Mouse (Mus musculus): ENCODE measurements around the gene Vsig10l. TPM values are rescaled to one million over a fixed set of nuclear protein-coding genes. Genes with fewer than 3 reads are reported as not detected.
A peak's percentile ranks its signal among the peaks of the same experiment; 100 is the strongest.

Gene Vsig10l
- polyA plus RNA-seq, 1 experiment from 2014 or later: 1.4 TPM

- no peaks in the 10 kb centered on the region for H3K4me1 ChIP-seq (ENCODE audit: insufficient read depth)
- DNase-seq (no peak), ATAC-seq (no peak)
- H3K9ac ChIP-seq (replicated peaks): no peak overlapping the region
- no peaks in the 10 kb centered on the region for H3K9me3 ChIP-seq (ENCODE audit: low read length)
- no peak overlapping the region for H3K4me3 ChIP-seq (ENCODE audit: low read depth, low read length)
- no peaks in the 10 kb centered on the region for H3K36me3 ChIP-seq (replicated peaks; ENCODE audit: insufficient read depth, low read length)
- peaks cover 8% of the 10 kb centered on the region; the same call in 1 of the 2 replicates for H3K27me3 ChIP-seq (ENCODE audit: insufficient read depth, low read length)
- H3K4me2 ChIP-seq (ENCODE audit: low read depth, low read length): no peak overlapping the region
- WGBS (ENCODE audit: insufficient replicate concordance): 67% methylated on average over 8 of the region's 8 CpGs
- TF ChIP-seq EP300 (IDR thresholded peaks at IDR 0.05; ENCODE audit: low read depth) (no peak), CTCF (IDR thresholded peaks at IDR 0.05; ENCODE audit: low read depth) (no peak)
- H3K27ac ChIP-seq (ENCODE audit: low read depth): no peak overlapping the region
These were observed 19.3 kb downstream of the Vsig10l start for GRCm38 (mm10) chr7:43482090-43482716.

- Histone ChIP-seq H3K9ac (replicated peaks) (no peak overlapping the region), H3K27ac (ENCODE audit: low read depth) (no peak overlapping the region), H3K4me2 (ENCODE audit: low read depth, low read length) (no peak overlapping the region), H3K27me3 (ENCODE audit: insufficient read depth, low read length) (peaks cover 1% of the 10 kb centered on the region; the same call in 1 of the 2 replicates), H3K4me1 (ENCODE audit: insufficient read depth) (no peaks in the 10 kb centered on the region), H3K36me3 (replicated peaks; ENCODE audit: insufficient read depth, low read length) (no peaks in the 10 kb centered on the region), H3K9me3 (ENCODE audit: low read length) (no peaks in the 10 kb centered on the region), H3K4me3 (ENCODE audit: low read depth, low read length) (no peak overlapping the region)
- TF ChIP-seq EP300 (IDR thresholded peaks at IDR 0.05; ENCODE audit: low read depth) (no peak), CTCF (IDR thresholded peaks at IDR 0.05; ENCODE audit: low read depth) (no peak)
- WGBS (ENCODE audit: insufficient replicate concordance): 7% methylated on average over 10 of the region's 10 CpGs
- DNase-seq (no peak), ATAC-seq (no peak)
These were observed 20.3 kb downstream of the Vsig10l start for GRCm38 (mm10) chr7:43483236-43483635.

- H3K27ac ChIP-seq (ENCODE audit: low read depth): no peak overlapping the region
- H3K4me3 ChIP-seq (ENCODE audit: low read depth, low read length): no peak overlapping the region
- 30% methylated on average over 5 of the region's 5 CpGs for WGBS (ENCODE audit: insufficient replicate concordance)
- no peaks in the 10 kb centered on the region for H3K36me3 ChIP-seq (replicated peaks; ENCODE audit: insufficient read depth, low read length)
- H3K4me1 ChIP-seq (ENCODE audit: insufficient read depth): no peaks in the 10 kb centered on the region
- no peak overlapping the region for H3K9ac ChIP-seq (replicated peaks)
- no peak for DNase-seq
- no peak for ATAC-seq
- H3K4me2 ChIP-seq (ENCODE audit: low read depth, low read length): no peak overlapping the region
- H3K9me3 ChIP-seq (ENCODE audit: low read length): no peaks in the 10 kb centered on the region
- peaks cover 23% of the 10 kb centered on the region for H3K27me3 ChIP-seq (ENCODE audit: insufficient read depth, low read length)
- TF ChIP-seq EP300 (IDR thresholded peaks at IDR 0.05; ENCODE audit: low read depth): no peak
- TF ChIP-seq CTCF (IDR thresholded peaks at IDR 0.05; ENCODE audit: low read depth): no peak
These were observed 25.7 kb downstream of the Vsig10l start for GRCm38 (mm10) chr7:43488646-43489045.

GRCm38 (mm10) chr7:43489631-43490125, 26.7 kb downstream of the Vsig10l start, which contains the start of gene Iglon5:
TSS of gene Iglon5 (minus strand) at chr7:43490075.
- H3K4me1 ChIP-seq (ENCODE audit: insufficient read depth): no peaks in the 10 kb centered on the region
- no peak within 1 kb of the TSS for H3K9ac ChIP-seq (replicated peaks)
- no peaks in the 10 kb centered on the region for H3K9me3 ChIP-seq (ENCODE audit: low read length)
- WGBS (ENCODE audit: insufficient replicate concordance): 8% methylated on average over 16 of the region's 41 CpGs
- TF ChIP-seq EP300 (IDR thresholded peaks at IDR 0.05; ENCODE audit: low read depth): no peak
- no peak for TF ChIP-seq CTCF (IDR thresholded peaks at IDR 0.05; ENCODE audit: low read depth)
- no peaks in the 10 kb centered on the region for H3K36me3 ChIP-seq (replicated peaks; ENCODE audit: insufficient read depth, low read length)
- DNase-seq: no peak
- peaks cover 23% of the 10 kb centered on the region for H3K27me3 ChIP-seq (ENCODE audit: insufficient read depth, low read length)
- H3K4me3 ChIP-seq (ENCODE audit: low read depth, low read length): 0 out of 2 replicates have a peak within 1 kb of the TSS, but pooled peaks have one; percentile 2
- no peak for ATAC-seq
- H3K4me2 ChIP-seq (ENCODE audit: low read depth, low read length): peak within 1 kb of the TSS; percentile 35; the same call in 1 of the 2 replicates
- no peak within 1 kb of the TSS for H3K27ac ChIP-seq (ENCODE audit: low read depth)

- Histone ChIP-seq H3K9me3 (ENCODE audit: low read length) (no peaks in the 10 kb centered on the region), H3K9ac (replicated peaks) (no peak overlapping the region), H3K4me3 (ENCODE audit: low read depth, low read length) (0 out of 2 replicates have a peak overlapping the region, but pooled peaks have one; percentile 2), H3K4me2 (ENCODE audit: low read depth, low read length) (0 out of 2 replicates have a peak overlapping the region, but pooled peaks have one; percentile 35), H3K27me3 (ENCODE audit: insufficient read depth, low read length) (peaks cover 23% of the 10 kb centered on the region), H3K36me3 (replicated peaks; ENCODE audit: insufficient read depth, low read length) (no peaks in the 10 kb centered on the region), H3K27ac (ENCODE audit: low read depth) (no peak overlapping the region), H3K4me1 (ENCODE audit: insufficient read depth) (no peaks in the 10 kb centered on the region)
- 8% methylated on average over 10 of the region's 13 CpGs for WGBS (ENCODE audit: insufficient replicate concordance)
- ATAC-seq: no peak
- no peak for DNase-seq
- TF ChIP-seq EP300 (IDR thresholded peaks at IDR 0.05; ENCODE audit: low read depth) (no peak), CTCF (IDR thresholded peaks at IDR 0.05; ENCODE audit: low read depth) (no peak)
These were observed 27.2 kb downstream of the Vsig10l start for GRCm38 (mm10) chr7:43490182-43490584.

GRCm38 (mm10) chr7:43490861-43491260, 27.9 kb downstream of the Vsig10l start:
- TF ChIP-seq CTCF (IDR thresholded peaks at IDR 0.05; ENCODE audit: low read depth): no peak
- TF ChIP-seq EP300 (IDR thresholded peaks at IDR 0.05; ENCODE audit: low read depth): no peak
- ATAC-seq (no peak), DNase-seq (no peak)
- Histone ChIP-seq H3K27ac (ENCODE audit: low read depth) (no peak overlapping the region), H3K4me1 (ENCODE audit: insufficient read depth) (no peaks in the 10 kb centered on the region), H3K4me3 (ENCODE audit: low read depth, low read length) (no peak overlapping the region), H3K36me3 (replicated peaks; ENCODE audit: insufficient read depth, low read length) (no peaks in the 10 kb centered on the region), H3K9ac (replicated peaks) (no peak overlapping the region), H3K27me3 (ENCODE audit: insufficient read depth, low read length) (peaks cover 23% of the 10 kb centered on the region), H3K9me3 (ENCODE audit: low read length) (no peaks in the 10 kb centered on the region), H3K4me2 (ENCODE audit: low read depth, low read length) (no peak overlapping the region)
- WGBS (ENCODE audit: insufficient replicate concordance): 50% methylated on average over 9 of the region's 9 CpGs
